Mouse (Mus musculus): ENCODE measurements around the gene Mbnl2. TPM values are rescaled to one million over a fixed set of nuclear protein-coding genes. Genes with fewer than 3 reads are reported as not detected.
A peak's percentile ranks its signal among the peaks of the same experiment; 100 is the strongest.

Gene Mbnl2
- polyA plus RNA-seq, 1 experiment from 2014 or later = 15.1 TPM

GRCm38 (mm10) chr14:120276343-120277080 lies 1.0 kb downstream of the Mbnl2 start:
- H3K4me2 ChIP-seq = peak overlapping the region; percentile 80
- peak overlapping the region; percentile 77 for H3K27ac ChIP-seq (replicated peaks)
- H3K4me3 ChIP-seq (replicated peaks) = peak overlapping the region; percentile 73
- H3K27me3 ChIP-seq = no peaks in the 10 kb centered on the region
- no peaks in the 10 kb centered on the region for H3K9me3 ChIP-seq (replicated peaks)
- ATAC-seq (ENCODE audit: insufficient read depth) = no peak
- no peaks in the 10 kb centered on the region for H3K36me3 ChIP-seq (replicated peaks)
- peaks cover 46% of the 10 kb centered on the region for H3K4me1 ChIP-seq (replicated peaks)
- WGBS (ENCODE audit: insufficient replicate concordance) = 4% methylated on average over 10 of the region's 10 CpGs
- H3K9ac ChIP-seq = peak overlapping the region; percentile 54

GRCm38 (mm10) chr14:120277081-120277656 lies 1.7 kb downstream of the Mbnl2 start:
- peak overlapping the region; percentile 80 for H3K4me2 ChIP-seq
- H3K4me1 ChIP-seq (replicated peaks) = peaks cover 46% of the 10 kb centered on the region
- peak overlapping the region; percentile 54 for H3K9ac ChIP-seq
- H3K27ac ChIP-seq (replicated peaks) = peak overlapping the region; percentile 77
- no peaks in the 10 kb centered on the region for H3K9me3 ChIP-seq (replicated peaks)
- 11% methylated on average over 10 of the region's 10 CpGs for WGBS (ENCODE audit: insufficient replicate concordance)
- no peaks in the 10 kb centered on the region for H3K36me3 ChIP-seq (replicated peaks)
- H3K27me3 ChIP-seq = no peaks in the 10 kb centered on the region
- no peak for ATAC-seq (ENCODE audit: insufficient read depth)
- H3K4me3 ChIP-seq (replicated peaks) = peak overlapping the region; percentile 73

DNA sequence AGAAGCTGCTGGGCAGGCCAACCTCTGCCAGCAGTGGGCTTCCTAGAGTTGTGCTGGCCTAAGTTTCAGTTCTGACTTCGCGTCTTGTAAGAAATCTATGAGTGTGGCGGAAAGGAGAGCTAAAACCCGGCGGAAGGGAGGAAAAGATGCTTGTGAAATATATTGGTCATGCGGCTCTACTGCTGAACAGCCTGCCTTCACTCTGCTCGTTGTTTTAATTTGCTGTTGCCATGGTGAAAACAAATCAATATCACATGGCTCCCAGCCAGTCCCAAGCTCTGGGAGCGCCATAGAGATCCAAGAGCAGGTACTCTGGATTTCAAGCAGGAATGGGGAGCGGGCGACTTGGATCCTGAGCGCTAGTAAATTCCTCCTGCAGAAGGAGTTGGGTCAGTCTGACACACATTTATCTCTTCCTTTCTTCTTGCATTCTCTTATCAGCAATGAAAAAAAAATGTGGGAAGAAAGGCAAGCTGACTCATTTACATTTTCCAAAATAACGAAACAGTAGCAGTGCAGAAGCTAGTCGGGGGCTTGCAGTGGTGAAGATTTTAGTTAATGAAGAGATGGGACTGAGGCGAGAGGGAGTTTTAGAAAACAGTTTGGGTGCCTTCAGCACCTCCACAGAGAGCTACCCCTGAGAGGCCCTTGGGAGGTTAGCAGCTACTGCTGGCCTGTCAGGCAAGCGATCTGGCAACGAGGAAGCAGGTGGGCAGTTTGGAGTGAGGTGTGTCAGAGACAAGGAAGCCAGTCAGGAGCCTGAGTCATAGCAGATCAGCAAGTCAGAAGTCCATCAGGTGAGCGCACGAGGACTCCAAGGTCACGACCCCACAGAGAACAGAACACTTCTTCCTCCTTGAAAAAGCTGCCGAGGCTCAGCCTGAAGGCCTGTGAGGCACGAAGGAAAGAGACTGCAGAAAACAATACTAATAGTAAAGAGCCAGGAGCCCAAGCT lies 3.1 kb downstream of the Mbnl2 start:
- Histone ChIP-seq H3K27ac (replicated peaks) (peak overlapping the region; percentile 66), H3K4me1 (replicated peaks) (peaks cover 46% of the 10 kb centered on the region)

GRCm38 (mm10) chr14:120280136-120280535 lies 4.7 kb downstream of the Mbnl2 start:
- H3K4me1 ChIP-seq (replicated peaks) = peaks cover 45% of the 10 kb centered on the region
- no peak for ATAC-seq (ENCODE audit: insufficient read depth)
- no peak overlapping the region for H3K9ac ChIP-seq
- no peaks in the 10 kb centered on the region for H3K9me3 ChIP-seq (replicated peaks)
- H3K4me2 ChIP-seq = no peak overlapping the region
- H3K27ac ChIP-seq (replicated peaks) = no peak overlapping the region
- H3K4me3 ChIP-seq (replicated peaks) = no peak overlapping the region
- H3K27me3 ChIP-seq = no peaks in the 10 kb centered on the region
- H3K36me3 ChIP-seq (replicated peaks) = no peaks in the 10 kb centered on the region

More for the DNA sequence above, 3.1 kb downstream of the Mbnl2 start:
- no peaks in the 10 kb centered on the region for H3K36me3 ChIP-seq (replicated peaks)
- no peaks in the 10 kb centered on the region for H3K27me3 ChIP-seq
- no peak for ATAC-seq (ENCODE audit: insufficient read depth)
- peak overlapping the region; percentile 80 for H3K4me2 ChIP-seq
- peak overlapping the region; percentile 34 for H3K9ac ChIP-seq
- H3K9me3 ChIP-seq (replicated peaks) = no peaks in the 10 kb centered on the region
- H3K4me3 ChIP-seq (replicated peaks) = peak overlapping the region; percentile 73
- WGBS (ENCODE audit: insufficient replicate concordance) = 9% methylated on average over 21 of the region's 21 CpGs

DNA sequence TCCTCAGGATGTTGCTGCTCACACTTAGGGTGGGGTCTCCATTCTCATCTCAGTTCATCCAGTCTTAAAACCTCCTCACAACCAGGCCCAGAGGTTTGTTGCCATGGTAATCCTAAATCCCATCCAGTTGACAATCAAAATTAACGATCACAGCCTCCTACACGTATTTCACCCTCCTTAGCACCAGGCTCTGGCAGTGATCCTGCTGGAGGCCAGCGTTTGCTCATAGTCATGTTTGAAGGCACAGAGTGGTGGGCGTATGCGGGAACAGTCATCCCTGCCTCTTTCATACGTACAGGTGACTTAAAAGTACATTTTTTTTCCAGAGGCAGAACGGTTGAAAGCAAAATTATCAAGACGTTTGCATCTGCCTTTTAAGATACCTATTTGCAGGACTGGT lies 8.3 kb downstream of the Mbnl2 start:
- H3K4me3 ChIP-seq (replicated peaks) = no peak overlapping the region
- 66% methylated on average over 8 of the region's 8 CpGs for WGBS (ENCODE audit: insufficient replicate concordance)
- H3K9me3 ChIP-seq (replicated peaks) = no peaks in the 10 kb centered on the region
- no peak overlapping the region for H3K4me2 ChIP-seq
- no peaks in the 10 kb centered on the region for H3K27me3 ChIP-seq
- no peaks in the 10 kb centered on the region for H3K36me3 ChIP-seq (replicated peaks)
- peaks cover 41% of the 10 kb centered on the region for H3K4me1 ChIP-seq (replicated peaks)
- no peak overlapping the region for H3K27ac ChIP-seq (replicated peaks)
- no peak overlapping the region for H3K9ac ChIP-seq
- no peak for ATAC-seq (ENCODE audit: insufficient read depth)

- Histone ChIP-seq H3K36me3 (replicated peaks) (no peaks in the 10 kb centered on the region), H3K4me2 (no peak overlapping the region), H3K9me3 (replicated peaks) (no peaks in the 10 kb centered on the region), H3K27me3 (no peaks in the 10 kb centered on the region), H3K4me1 (replicated peaks) (peaks cover 34% of the 10 kb centered on the region), H3K9ac (no peak overlapping the region), H3K4me3 (replicated peaks) (no peak overlapping the region), H3K27ac (replicated peaks) (no peak overlapping the region)
- WGBS (ENCODE audit: insufficient replicate concordance) = 65% methylated on average over 5 of the region's 5 CpGs
- ATAC-seq (ENCODE audit: insufficient read depth) = no peak
Observed at GRCm38 (mm10) chr14:120284504-120284903, 9.0 kb downstream of the Mbnl2 start.

GRCm38 (mm10) chr14:120287121-120287986 lies 11.9 kb downstream of the Mbnl2 start:
- WGBS (ENCODE audit: insufficient replicate concordance) = 32% methylated on average over 21 of the region's 21 CpGs
- Histone ChIP-seq H3K36me3 (replicated peaks) (no peaks in the 10 kb centered on the region), H3K4me3 (replicated peaks) (no peak overlapping the region), H3K9ac (no peak overlapping the region), H3K9me3 (replicated peaks) (no peaks in the 10 kb centered on the region), H3K27ac (replicated peaks) (no peak overlapping the region), H3K4me1 (replicated peaks) (peaks cover 34% of the 10 kb centered on the region), H3K27me3 (no peaks in the 10 kb centered on the region), H3K4me2 (no peak overlapping the region)
- ATAC-seq (ENCODE audit: insufficient read depth) = no peak

GRCm38 (mm10) chr14:120287987-120288275 lies 12.5 kb downstream of the Mbnl2 start:
- Histone ChIP-seq H3K27me3 (no peaks in the 10 kb centered on the region), H3K27ac (replicated peaks) (no peak overlapping the region), H3K9me3 (replicated peaks) (no peaks in the 10 kb centered on the region), H3K9ac (no peak overlapping the region), H3K36me3 (replicated peaks) (no peaks in the 10 kb centered on the region), H3K4me2 (no peak overlapping the region), H3K4me1 (replicated peaks) (peaks cover 34% of the 10 kb centered on the region), H3K4me3 (replicated peaks) (no peak overlapping the region)
- ATAC-seq (ENCODE audit: insufficient read depth) = no peak

DNA sequence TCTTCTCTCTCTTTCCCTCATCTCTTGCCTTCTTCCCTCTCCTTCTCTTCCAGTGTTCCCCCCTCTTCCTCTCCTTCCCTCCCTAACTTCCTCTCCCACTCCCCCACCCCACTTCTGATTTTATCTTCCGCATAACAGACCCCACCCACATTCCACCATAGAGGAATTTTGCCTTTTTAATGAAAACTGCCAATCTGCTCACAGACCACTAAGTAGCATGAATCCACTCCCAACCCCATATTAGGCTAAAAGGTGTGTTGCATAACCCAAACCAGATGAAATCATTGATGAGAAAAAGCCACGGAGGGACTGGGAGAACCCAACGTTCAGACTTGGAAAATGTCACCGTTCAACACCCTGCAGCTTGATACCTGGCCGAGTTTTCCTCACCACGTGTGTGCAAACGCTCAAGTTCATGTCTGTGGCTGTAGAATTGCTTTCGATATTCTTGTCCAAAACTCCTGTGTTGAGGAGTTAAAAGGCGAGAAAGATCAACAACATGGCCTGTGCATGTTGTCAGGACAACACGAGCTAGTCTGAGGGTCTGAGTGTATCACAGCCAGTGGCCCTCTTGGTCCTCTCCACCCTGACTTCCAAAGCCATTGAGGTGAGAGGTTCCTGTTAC lies 13.0 kb downstream of the Mbnl2 start:
- H3K4me3 ChIP-seq (replicated peaks) = no peak overlapping the region
- no peak overlapping the region for H3K4me2 ChIP-seq
- H3K27ac ChIP-seq (replicated peaks) = no peak overlapping the region
- ATAC-seq (ENCODE audit: insufficient read depth) = no peak
- no peaks in the 10 kb centered on the region for H3K27me3 ChIP-seq
- WGBS (ENCODE audit: insufficient replicate concordance) = 65% methylated on average over 10 of the region's 10 CpGs
- H3K9me3 ChIP-seq (replicated peaks) = no peaks in the 10 kb centered on the region
- H3K4me1 ChIP-seq (replicated peaks) = peaks cover 34% of the 10 kb centered on the region
- no peaks in the 10 kb centered on the region for H3K36me3 ChIP-seq (replicated peaks)
- H3K9ac ChIP-seq = no peak overlapping the region

DNA sequence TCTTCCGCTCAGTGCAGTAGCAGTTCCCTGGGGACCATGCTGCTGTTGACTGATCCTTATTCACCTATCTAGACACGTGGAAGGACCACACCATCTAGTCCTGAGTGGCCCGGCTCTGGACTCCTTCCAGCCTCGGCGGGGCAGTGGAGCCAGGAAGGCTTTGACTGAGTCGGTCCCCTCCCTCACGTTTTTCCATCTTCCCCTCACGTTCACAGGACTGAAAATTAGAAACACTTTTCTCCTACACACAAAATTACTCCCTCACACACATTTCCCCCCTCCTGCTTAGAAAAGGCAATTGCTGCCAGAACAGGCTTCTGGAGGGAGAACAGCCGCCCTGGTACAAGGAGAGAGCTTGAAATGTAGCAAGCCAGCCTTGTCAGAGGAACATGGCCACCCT lies 13.6 kb downstream of the Mbnl2 start:
- no peak overlapping the region for H3K9ac ChIP-seq
- ATAC-seq (ENCODE audit: insufficient read depth) = no peak
- no peak overlapping the region for H3K4me2 ChIP-seq
- H3K4me1 ChIP-seq (replicated peaks) = peaks cover 34% of the 10 kb centered on the region
- 69% methylated on average over 9 of the region's 9 CpGs for WGBS (ENCODE audit: insufficient replicate concordance)
- no peaks in the 10 kb centered on the region for H3K36me3 ChIP-seq (replicated peaks)
- no peaks in the 10 kb centered on the region for H3K27me3 ChIP-seq
- H3K4me3 ChIP-seq (replicated peaks) = no peak overlapping the region
- H3K9me3 ChIP-seq (replicated peaks) = no peaks in the 10 kb centered on the region
- no peak overlapping the region for H3K27ac ChIP-seq (replicated peaks)

Measured in liver, embryonic 15.5 days (tissue).